Mouse (Mus musculus) forebrain, embryonic 12.5 days (tissue): ENCODE results near the gene Phlpp1. TPM values are rescaled to one million over a fixed set of nuclear protein-coding genes. Genes with fewer than 3 reads are reported as not detected.
A peak's percentile ranks its signal among the peaks of the same experiment; 100 is the strongest.

ENCODE experiments used
- ATAC-seq: fragments of 200-750 bp; cut with Nextera tagmentation; 2 replicates; pipeline ENCODE4 v1.8.0; 2017; ENCODE audit warnings: moderate TSS enrichment; ENCODE audit not compliant: low FRiP score
- H3K27ac ChIP-seq: fragments of 300-500 bp; sonication (generic); 2 replicates; pipeline ENCODE4 v1.5.1; 2016; ENCODE audit warnings: mild to moderate bottlenecking
- H3K27me3 ChIP-seq: fragments of 300-500 bp; sonication (generic); 2 replicates; pipeline ENCODE4 v1.6.1; 2016; ENCODE audit warnings: mild to moderate bottlenecking
- H3K36me3 ChIP-seq: fragments of 300-500 bp; sonication (generic); replicated peaks from 2 replicates; pipeline ENCODE4 v1.6.1; 2016; ENCODE audit warnings: mild to moderate bottlenecking
- H3K4me1 ChIP-seq: fragments of 300-500 bp; sonication (generic); 2 replicates; pipeline ENCODE4 v1.6.1; 2016
- H3K4me2 ChIP-seq: fragments of 300-500 bp; sonication (generic); 2 replicates; pipeline ENCODE4 v1.6.1; 2016; ENCODE audit warnings: mild to moderate bottlenecking, moderate library complexity
- H3K4me3 ChIP-seq: fragments of 300-500 bp; sonication (generic); replicated peaks from 2 replicates; pipeline ENCODE4 v1.5.1; 2016; ENCODE audit warnings: mild to moderate bottlenecking
- H3K9ac ChIP-seq: fragments of 300-500 bp; sonication (generic); 2 replicates; pipeline ENCODE4 v1.6.1; 2016; ENCODE audit warnings: mild to moderate bottlenecking
- H3K9me3 ChIP-seq: fragments of 300-500 bp; sonication (generic); 2 replicates; pipeline ENCODE4 v1.6.1; 2016
- WGBS: fragments of 180-500 bp; shearing (Covaris S2); methylation state at CpG from one replicate; pipeline ENCODE4 v1.1.7; 2016; 5-methylcytosine and 5-hydroxymethylcytosine counted together
- polyA plus RNA-seq: library from polyadenylated mRNA; unstranded; fragments of >200 nt; fragmentation: Nextera tagmentation; extraction: Ambion mirVana; gene quantifications from 2 replicates; pipeline ENCODE4 v1.2.1, GENCODE M21; 2016

The Phlpp1 gene
- polyA plus RNA-seq, 1 experiment from 2014 or later: 9.4 TPM

GRCm38 (mm10) chr1:106352801-106353511 is 181.4 kb downstream of the Phlpp1 start:
- Histone ChIP-seq H3K4me1 (no peaks in the 10 kb centered on the region), H3K36me3 (peaks cover 9% of the 10 kb centered on the region), H3K9ac (no peak overlapping the region), H3K27me3 (no peaks in the 10 kb centered on the region), H3K9me3 (no peaks in the 10 kb centered on the region), H3K4me3 (no peak overlapping the region), H3K4me2 (no peak overlapping the region), H3K27ac (no peak overlapping the region)
- no peak for ATAC-seq
- WGBS: 92% methylated on average over 2 of the region's 2 CpGs

- Histone ChIP-seq H3K4me3 (no peak overlapping the region), H3K4me1 (no peaks in the 10 kb centered on the region), H3K4me2 (no peak overlapping the region), H3K27ac (no peak overlapping the region), H3K9me3 (no peaks in the 10 kb centered on the region), H3K9ac (no peak overlapping the region), H3K27me3 (no peaks in the 10 kb centered on the region), H3K36me3 (peaks cover 9% of the 10 kb centered on the region)
- 95% methylated on average over 4 of the region's 4 CpGs for WGBS
- no peak for ATAC-seq
Measured at GRCm38 (mm10) chr1:106353993-106354392, 182.4 kb downstream of the Phlpp1 start.

GRCm38 (mm10) chr1:106359474-106359873 is 187.9 kb downstream of the Phlpp1 start:
- H3K4me3 ChIP-seq: no peak overlapping the region
- H3K4me2 ChIP-seq: no peak overlapping the region
- H3K27me3 ChIP-seq: no peaks in the 10 kb centered on the region
- no peak overlapping the region for H3K9ac ChIP-seq
- H3K4me1 ChIP-seq: no peaks in the 10 kb centered on the region
- ATAC-seq: no peak
- no peak overlapping the region for H3K27ac ChIP-seq
- no peaks in the 10 kb centered on the region for H3K36me3 ChIP-seq
- H3K9me3 ChIP-seq: no peaks in the 10 kb centered on the region

GRCm38 (mm10) chr1:106362841-106363604 is 191.5 kb downstream of the Phlpp1 start:
- no peak overlapping the region for H3K4me3 ChIP-seq
- WGBS: 90% methylated on average over 3 of the region's 3 CpGs
- no peaks in the 10 kb centered on the region for H3K4me1 ChIP-seq
- H3K4me2 ChIP-seq: no peak overlapping the region
- no peak overlapping the region for H3K27ac ChIP-seq
- H3K27me3 ChIP-seq: no peaks in the 10 kb centered on the region
- ATAC-seq: no peak
- no peaks in the 10 kb centered on the region for H3K9me3 ChIP-seq
- H3K9ac ChIP-seq: no peak overlapping the region
- peaks cover 7% of the 10 kb centered on the region for H3K36me3 ChIP-seq

- H3K27ac ChIP-seq: no peak overlapping the region
- 82% methylated on average over 3 of the region's 3 CpGs for WGBS
- no peak overlapping the region for H3K9ac ChIP-seq
- no peak for ATAC-seq
- H3K4me3 ChIP-seq: no peak overlapping the region
- no peak overlapping the region for H3K4me2 ChIP-seq
- no peaks in the 10 kb centered on the region for H3K9me3 ChIP-seq
- H3K27me3 ChIP-seq: no peaks in the 10 kb centered on the region
- H3K4me1 ChIP-seq: no peaks in the 10 kb centered on the region
- H3K36me3 ChIP-seq: peaks cover 18% of the 10 kb centered on the region
Measured at GRCm38 (mm10) chr1:106369330-106369729, 197.8 kb downstream of the Phlpp1 start.

GRCm38 (mm10) chr1:106372446-106372845 is 200.9 kb downstream of the Phlpp1 start:
- Histone ChIP-seq H3K9ac (no peak overlapping the region), H3K4me2 (no peak overlapping the region), H3K4me1 (no peaks in the 10 kb centered on the region), H3K4me3 (no peak overlapping the region), H3K36me3 (peaks cover 12% of the 10 kb centered on the region), H3K27ac (no peak overlapping the region), H3K27me3 (no peaks in the 10 kb centered on the region), H3K9me3 (no peaks in the 10 kb centered on the region)
- 75% methylated on average over 2 of the region's 2 CpGs for WGBS
- ATAC-seq: no peak

- WGBS: 94% methylated on average over 1 of the region's 1 CpGs
- Histone ChIP-seq H3K4me2 (no peak overlapping the region), H3K36me3 (peaks cover 8% of the 10 kb centered on the region), H3K9ac (no peak overlapping the region), H3K9me3 (no peaks in the 10 kb centered on the region), H3K4me1 (no peaks in the 10 kb centered on the region), H3K4me3 (no peak overlapping the region), H3K27ac (no peak overlapping the region), H3K27me3 (no peaks in the 10 kb centered on the region)
- ATAC-seq: no peak
Measured at GRCm38 (mm10) chr1:106373656-106374055, 202.1 kb downstream of the Phlpp1 start.

GRCm38 (mm10) chr1:106374274-106374673 is 202.7 kb downstream of the Phlpp1 start:
- Histone ChIP-seq H3K27ac (no peak overlapping the region), H3K36me3 (peaks cover 3% of the 10 kb centered on the region), H3K9me3 (no peaks in the 10 kb centered on the region), H3K4me3 (no peak overlapping the region), H3K27me3 (no peaks in the 10 kb centered on the region), H3K9ac (no peak overlapping the region), H3K4me1 (no peaks in the 10 kb centered on the region), H3K4me2 (no peak overlapping the region)
- no peak for ATAC-seq
- 91% methylated on average over 2 of the region's 2 CpGs for WGBS

- Histone ChIP-seq H3K9ac (no peak overlapping the region), H3K9me3 (no peaks in the 10 kb centered on the region), H3K27ac (no peak overlapping the region), H3K27me3 (no peaks in the 10 kb centered on the region), H3K4me2 (no peak overlapping the region), H3K4me1 (peaks cover 4% of the 10 kb centered on the region), H3K4me3 (no peak overlapping the region), H3K36me3 (no peaks in the 10 kb centered on the region; the same call in 1 of the 2 replicates)
- WGBS: 89% methylated on average over 4 of the region's 4 CpGs
- ATAC-seq: no peak
Measured at GRCm38 (mm10) chr1:106374971-106375370, 203.4 kb downstream of the Phlpp1 start.

GRCm38 (mm10) chr1:106376003-106376402 is 204.5 kb downstream of the Phlpp1 start:
- H3K27ac ChIP-seq: no peak overlapping the region
- no peak for ATAC-seq
- no peak overlapping the region for H3K9ac ChIP-seq
- no peaks in the 10 kb centered on the region for H3K36me3 ChIP-seq
- no peak overlapping the region for H3K4me2 ChIP-seq
- H3K4me1 ChIP-seq: peaks cover 8% of the 10 kb centered on the region
- H3K27me3 ChIP-seq: no peaks in the 10 kb centered on the region
- H3K9me3 ChIP-seq: no peaks in the 10 kb centered on the region
- no peak overlapping the region for H3K4me3 ChIP-seq
- WGBS: 83% methylated on average over 3 of the region's 3 CpGs

GRCm38 (mm10) chr1:106380465-106380864 is 208.9 kb downstream of the Phlpp1 start:
- Histone ChIP-seq H3K4me2 (no peak overlapping the region), H3K27ac (no peak overlapping the region), H3K9ac (no peak overlapping the region), H3K4me1 (peaks cover 8% of the 10 kb centered on the region), H3K27me3 (no peaks in the 10 kb centered on the region), H3K9me3 (no peaks in the 10 kb centered on the region), H3K36me3 (no peaks in the 10 kb centered on the region), H3K4me3 (no peak overlapping the region)
- peak; percentile 51; the same call in 1 of the 2 replicates for ATAC-seq
- WGBS: 26% methylated on average over 1 of the region's 1 CpGs

- Histone ChIP-seq H3K4me3 (no peak overlapping the region), H3K4me1 (no peaks in the 10 kb centered on the region), H3K9me3 (no peaks in the 10 kb centered on the region), H3K9ac (no peak overlapping the region), H3K4me2 (no peak overlapping the region), H3K27ac (no peak overlapping the region), H3K36me3 (peaks cover 27% of the 10 kb centered on the region), H3K27me3 (no peaks in the 10 kb centered on the region)
- ATAC-seq: no peak
- WGBS: 91% methylated on average over 5 of the region's 5 CpGs
Measured at GRCm38 (mm10) chr1:106386542-106386941, 215.0 kb downstream of the Phlpp1 start.

- whole genome bisulfite sequencing: 93% methylated on average over 4 of the region's 4 CpGs
- no peaks in the 10 kb centered on the region for H3K27me3 ChIP-seq
- H3K9ac ChIP-seq: no peak overlapping the region
- no peak overlapping the region for H3K4me3 ChIP-seq
- H3K27ac ChIP-seq: no peak overlapping the region
- no peak overlapping the region for H3K4me2 ChIP-seq
- no peak for ATAC-seq
- H3K9me3 ChIP-seq: no peaks in the 10 kb centered on the region
- H3K4me1 ChIP-seq: no peaks in the 10 kb centered on the region
- H3K36me3 ChIP-seq: peaks cover 34% of the 10 kb centered on the region
Measured at GRCm38 (mm10) chr1:106387264-106387663, 215.7 kb downstream of the Phlpp1 start.
